ENCODE assay signal across 8 mouse cellular contexts in the genomic region with DNA sequence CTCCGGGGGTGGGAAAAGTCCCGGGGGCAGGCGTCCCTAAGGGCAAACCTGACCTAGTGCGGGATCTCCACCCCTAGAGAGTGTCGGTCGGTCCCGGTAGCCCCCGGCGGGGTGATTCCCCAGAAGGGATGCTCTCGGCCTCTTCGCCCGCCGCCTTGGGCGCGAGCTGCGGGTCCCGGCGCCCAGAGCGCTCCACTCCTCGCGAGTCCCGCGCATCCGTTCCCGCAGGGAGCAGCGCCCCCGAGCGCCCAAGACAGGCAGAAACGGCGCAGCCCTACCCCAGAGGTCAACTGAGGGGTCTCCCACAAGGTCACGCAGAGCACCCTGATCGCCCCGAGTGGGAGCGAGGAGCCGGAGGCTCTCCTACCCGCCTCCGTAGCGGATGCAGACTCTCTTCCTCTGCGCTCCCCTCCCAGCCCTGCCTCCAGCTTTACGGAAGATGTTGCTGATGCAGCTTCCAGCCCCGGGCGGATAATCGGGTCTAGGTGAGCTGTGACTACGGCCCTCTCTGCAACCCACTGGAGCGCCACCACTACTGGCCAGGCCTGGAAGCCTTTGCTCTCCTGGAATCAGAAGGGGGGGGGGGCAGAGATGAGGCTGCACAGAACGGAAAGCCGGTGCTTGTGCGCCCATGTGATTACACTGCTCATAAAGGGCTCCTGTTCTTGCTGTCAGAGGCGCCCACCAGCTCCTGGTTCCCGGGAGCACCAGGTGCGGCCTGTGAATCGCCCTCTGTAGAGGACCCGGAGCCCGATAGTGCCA. TPM values are rescaled to one million over a fixed set of nuclear protein-coding genes. Genes with fewer than 3 reads are reported as not detected.
DNase-seq lines count a peak whose midpoint lies in the region; ATAC-seq and TF ChIP-seq lines count a peak whose summit lies in the region.

No protein-coding gene starts in this region.

- no peaks in the 10 kb centered on the region for H3K9me3 ChIP-seq in E14TG2a.4 (ENCODE audit: low read length)
- no peaks in the 10 kb centered on the region for H3K9me3 ChIP-seq in embryonic facial prominence, embryonic 12.5 days
- no peaks in the 10 kb centered on the region for H3K9me3 ChIP-seq in midbrain, embryonic 12.5 days

- no peak for TF ChIP-seq CTCF in E14TG2a.4 (conservative IDR thresholded peaks at IDR 0.05; ENCODE audit: low read length)

- H3K36me3 ChIP-seq in E14TG2a.4 (ENCODE audit: insufficient read depth, low read length) = no peaks in the 10 kb centered on the region
- no peaks in the 10 kb centered on the region for H3K36me3 ChIP-seq in embryonic facial prominence, embryonic 12.5 days
- no peaks in the 10 kb centered on the region for H3K36me3 ChIP-seq in midbrain, embryonic 12.5 days

- peaks cover 32% of the 10 kb centered on the region for H3K4me1 ChIP-seq in E14TG2a.4 (replicated peaks; ENCODE audit: low read depth, low read length)
- H3K4me1 ChIP-seq in embryonic facial prominence, embryonic 12.5 days = peaks cover 26% of the 10 kb centered on the region
- peaks cover 50% of the 10 kb centered on the region for H3K4me1 ChIP-seq in midbrain, embryonic 12.5 days

- under 1% methylated on average over 54 of the region's 54 CpGs for WGBS in embryonic facial prominence, embryonic 12.5 days
- WGBS in midbrain, embryonic 12.5 days = 1% methylated on average over 52 of the region's 54 CpGs

- peak overlapping the region; percentile 53 for H3K9ac ChIP-seq in embryonic facial prominence, embryonic 12.5 days
- H3K9ac ChIP-seq in midbrain, embryonic 12.5 days (replicated peaks) = peak overlapping the region; percentile 62

- peaks cover 79% of the 10 kb centered on the region for H3K27me3 ChIP-seq in E14TG2a.4 (ENCODE audit: insufficient read depth, low read length)
- H3K27me3 ChIP-seq in embryonic facial prominence, embryonic 12.5 days = peaks cover 65% of the 10 kb centered on the region
- H3K27me3 ChIP-seq in midbrain, embryonic 12.5 days = peaks cover 42% of the 10 kb centered on the region

- 0 out of 2 replicates have a peak, but pooled peaks have one; percentile 19 for ATAC-seq in embryonic facial prominence, embryonic 12.5 days (ENCODE audit: insufficient number of reproducible peaks, insufficient read depth, low FRiP score, low TSS enrichment)
- ATAC-seq in midbrain, embryonic 12.5 days (ENCODE audit: low FRiP score, low read depth) = peak; percentile 41

- H3K4me3 ChIP-seq in E14TG2a.4 (replicated peaks; ENCODE audit: low read length) = peak overlapping the region; percentile 86
- H3K4me3 ChIP-seq in embryonic facial prominence, embryonic 12.5 days = peak overlapping the region; percentile 53
- peak overlapping the region; percentile 60 for H3K4me3 ChIP-seq in midbrain, embryonic 12.5 days

- intact Hi-C loops in heart, postnatal 14 days (cut with DNase I) = loop anchor here (5.0 kb wide), 2 partner anchors 34 to 74 kb away; no protein-coding TSS in a partner anchor

- H3K4me2 ChIP-seq in embryonic facial prominence, embryonic 12.5 days (replicated peaks) = peak overlapping the region; percentile 99
- peak overlapping the region; percentile 99 for H3K4me2 ChIP-seq in midbrain, embryonic 12.5 days (replicated peaks)

- H3K27ac ChIP-seq in embryonic facial prominence, embryonic 12.5 days = no peak overlapping the region
- 0 out of 2 replicates have a peak overlapping the region, but pooled peaks have one; percentile 12 for H3K27ac ChIP-seq in midbrain, embryonic 12.5 days (replicated peaks)

- DNase-seq in B cell, adult 2 months = peak; percentile 66 to 73
- peak; percentile 53 to 55 for DNase-seq in heart, postnatal 14 days
- peak; percentile 51 to 63 for DNase-seq in left cerebral cortex, adult 8-10 months (ENCODE audit: low spot score in 2 of 2)
- peak; percentile 30 to 77 for DNase-seq in spleen, postnatal 4 days (ENCODE audit: low spot score in 2 of 2)
- no peak for DNase-seq in urinary bladder, postnatal 4 days (ENCODE audit: low spot score in 2 of 2)

RNA-seq across cellular contexts. Expression of gene Ppp1r16b, which starts 2.7 kb away (rescaled TPM):
- 2.5 and 2.9 TPM in 2 replicates for polyA plus RNA-seq in embryonic facial prominence, embryonic 12.5 days (2016; fragmentation: Nextera tagmentation; extraction: Ambion mirVana)
- total RNA-seq in heart, postnatal 14 days (2021) = 10 to 100 TPM; 17.0 to 20.2 TPM
- total RNA-seq in left cerebral cortex, adult 8-10 months (2022) = 100 to 1,000 TPM; 130 to 163 (median 146) TPM
- polyA plus RNA-seq in midbrain, embryonic 12.5 days (2016; fragmentation: Nextera tagmentation; extraction: Ambion mirVana) = 3.5 and 4.2 TPM in 2 replicates

RNA-seq across cellular contexts. Expression of gene Actr5, which starts 43.2 kb away (rescaled TPM):
- polyA plus RNA-seq in embryonic facial prominence, embryonic 12.5 days (2016; fragmentation: Nextera tagmentation; extraction: Ambion mirVana) = 20.9 and 23.1 TPM in 2 replicates
- total RNA-seq in heart, postnatal 14 days (2021) = 1 to 10 TPM; 6.9 to 8.9 TPM
- total RNA-seq in left cerebral cortex, adult 8-10 months (2022) = 10 to 100 TPM; 10.4 to 14.3 (median 12.4) TPM
- polyA plus RNA-seq in midbrain, embryonic 12.5 days (2016; fragmentation: Nextera tagmentation; extraction: Ambion mirVana) = 21.7 and 23.7 TPM in 2 replicates

RNA-seq across cellular contexts. Expression of gene Slc32a1, which starts 57.3 kb away (rescaled TPM):
- polyA plus RNA-seq in embryonic facial prominence, embryonic 12.5 days (2016; fragmentation: Nextera tagmentation; extraction: Ambion mirVana) = not detected in 2 replicates
- total RNA-seq in heart, postnatal 14 days (2021) = not detected
- 100 to 1,000 TPM; 130 to 145 (median 137) TPM for total RNA-seq in left cerebral cortex, adult 8-10 months (2022)
- 3.2 and 4.2 TPM in 2 replicates for polyA plus RNA-seq in midbrain, embryonic 12.5 days (2016; fragmentation: Nextera tagmentation; extraction: Ambion mirVana)

Comparison
In these comparisons a context has a peak if more than half of its experiments do, and no peak if none do; other contexts are left out.
1. DNase-seq: peak in B cell, adult 2 months (2 of 2), heart, postnatal 14 days (2 of 2), left cerebral cortex, adult 8-10 months (2 of 2) and spleen, postnatal 4 days (2 of 2); none in urinary bladder, postnatal 4 days (0 of 2).
2. RNA of gene Ppp1r16b, which starts 2.7 kb away (total RNA-seq): 130 to 163 TPM in left cerebral cortex, adult 8-10 months; 17.0 to 20.2 TPM in heart, postnatal 14 days; every median in the first group is over 4 times any median in the second.
3. RNA of gene Slc32a1, which starts 57.3 kb away (total RNA-seq): 130 to 145 TPM in left cerebral cortex, adult 8-10 months; not detected in heart, postnatal 14 days; every median in the first group is over 100 times any median in the second.
4. Peak in every context shown above with its lines, with median percentiles within 50 percentile points of each other: H3K4me3 ChIP-seq.